Mouse (Mus musculus): ENCODE measurements around the gene Etfb. TPM values are rescaled to one million over a fixed set of nuclear protein-coding genes. Genes with fewer than 3 reads are reported as not detected.
A peak's percentile ranks its signal among the peaks of the same experiment; 100 is the strongest.

The Etfb gene
- total and polyA plus RNA-seq, 3 experiments, result 147 to 201 (median 201) TPM

GRCm38 (mm10) chr7:43466099-43466694 lies 22.3 kb downstream of the Etfb start:
- H3K9ac ChIP-seq (ENCODE audit: insufficient read depth, low read depth), result no peak overlapping the region
- H3K27me3 ChIP-seq (replicated peaks), result no peaks in the 10 kb centered on the region
- H3K9me3 ChIP-seq (replicated peaks; ENCODE audit: low read length), result no peaks in the 10 kb centered on the region
- H3K79me2 ChIP-seq (replicated peaks; ENCODE audit: control insufficient read depth, extremely low read depth, insufficient read depth, poor library complexity, severe bottlenecking), result no peaks in the 10 kb centered on the region
- peak overlapping the region; percentile 60 to 68 (median 66) for H3K4me3 ChIP-seq (replicated peaks in 1 of 3; ENCODE audit: low read depth in 2 of 3, low read length in 2 of 3, poor library complexity in 1 of 3)
- H3K27ac ChIP-seq (ENCODE audit: insufficient read depth, low read depth), result no peak overlapping the region
- in situ Hi-C loops (cut with MboI; ENCODE audit: low pct_ligation_motif_present, low pct_unique_long_range_greater_than_20kb, low sequenced_read_pairs), result loop anchor here (10.0 kb wide), 2 partner anchors 121 to 181 kb away; no protein-coding TSS in a partner anchor
- TF ChIP-seq ELF1 (IDR thresholded peaks at IDR 0.05; ENCODE audit: low read depth, low read length), result peak; percentile 19; the same call in 1 of the 2 replicates
- no peak for TF ChIP-seq CHD2 (IDR thresholded peaks at IDR 0.05; ENCODE audit: low read length)
- TF ChIP-seq SMC3 (IDR thresholded peaks at IDR 0.05; ENCODE audit: low read depth, low read length), result peak; percentile 96
- no peak for TF ChIP-seq POLR2A (IDR thresholded peaks at IDR 0.05; ENCODE audit: low read depth, low read length)
- TF ChIP-seq MAFK (IDR thresholded peaks at IDR 0.05; ENCODE audit: insufficient replicate concordance, low read length), result no peak
- no peak for TF ChIP-seq RCOR1 (conservative IDR thresholded peaks at IDR 0.05; ENCODE audit: low read depth, low read length)
- TF ChIP-seq UBTF (IDR thresholded peaks at IDR 0.05; ENCODE audit: low read depth, low read length), result no peak
- no peak for TF ChIP-seq POLR2AphosphoS2 (IDR thresholded peaks at IDR 0.05; ENCODE audit: low read depth, low read length)
- peak; percentile 42; the same call in 1 of the 2 replicates for TF ChIP-seq ZC3H11A (IDR thresholded peaks at IDR 0.05; ENCODE audit: low read depth, low read length)
- peak; percentile 49; the same call in 1 of the 2 replicates for TF ChIP-seq NELFE (IDR thresholded peaks at IDR 0.05; ENCODE audit: low read depth, low read length)
- TF ChIP-seq JUN (IDR thresholded peaks at IDR 0.05; ENCODE audit: insufficient read depth, low read depth, low read length), result no peak
- no peak for TF ChIP-seq KAT2A (IDR thresholded peaks at IDR 0.05; ENCODE audit: insufficient replicate concordance, low read length)
- no peak for TF ChIP-seq ZNF384 (IDR thresholded peaks at IDR 0.05; ENCODE audit: low read depth, low read length)
- TF ChIP-seq MAZ (IDR thresholded peaks at IDR 0.05; ENCODE audit: low read depth, low read length), result peak; percentile 90
- 0 out of 2 replicates have a peak, but pooled peaks have one; percentile 42 for TF ChIP-seq MXI1 (IDR thresholded peaks at IDR 0.05; ENCODE audit: low read depth, low read length)
- TF ChIP-seq BHLHE40 (IDR thresholded peaks at IDR 0.05; ENCODE audit: low read depth, low read length), result peak; percentile 69; the same call in 1 of the 2 replicates
- TF ChIP-seq GABPA (IDR thresholded peaks at IDR 0.05; ENCODE audit: insufficient replicate concordance, low read depth, low read length), result no peak
- TF ChIP-seq RAD21 (IDR thresholded peaks at IDR 0.05; ENCODE audit: low read depth, low read length), result peak; percentile 75
- peak; percentile 31 to 97; a peak in 2 of 4 replicates for TF ChIP-seq CTCF (conservative IDR thresholded peaks at IDR 0.05 in 1 of 2, IDR thresholded peaks at IDR 0.05 in 1 of 2; ENCODE audit: low read depth in 2 of 2, low read length in 2 of 2)
- TF ChIP-seq MAX (IDR thresholded peaks at IDR 0.05; ENCODE audit: low read length), result peak; percentile 21; the same call in 1 of the 2 replicates
- DNase-seq (ENCODE audit: extremely low read depth), result peak; percentile 76
- no peaks in the 10 kb centered on the region for H3K36me3 ChIP-seq (replicated peaks in 1 of 2; ENCODE audit: control insufficient read depth in 1 of 2, insufficient read depth in 1 of 2, low read length in 1 of 2)
- H3K4me2 ChIP-seq (ENCODE audit: insufficient read depth, low read depth, poor library complexity, severe bottlenecking), result peak overlapping the region; percentile 68
- H3K4me1 ChIP-seq (ENCODE audit: control insufficient read depth in 1 of 2, insufficient read depth in 2 of 2), result peaks cover 3 to 8% of the 10 kb centered on the region in 2 experiments; a peak in 3 of 4 replicates
- dilution Hi-C loops (cut with MboI; ENCODE audit: extremely low pct_ligation_motif_present, extremely low pct_unique_long_range_greater_than_20kb, low sequenced_read_pairs), result no loop called here

GRCm38 (mm10) chr7:43470373-43470772 lies 26.5 kb downstream of the Etfb start:
- Histone ChIP-seq H3K79me2 (replicated peaks; ENCODE audit: control insufficient read depth, extremely low read depth, insufficient read depth, poor library complexity, severe bottlenecking) (no peaks in the 10 kb centered on the region), H3K4me3 (replicated peaks in 1 of 3; ENCODE audit: low read depth in 2 of 3, low read length in 2 of 3, poor library complexity in 1 of 3) (no peak overlapping the region), H3K9me3 (replicated peaks; ENCODE audit: low read length) (no peaks in the 10 kb centered on the region), H3K4me1 (ENCODE audit: control insufficient read depth in 1 of 2, insufficient read depth in 2 of 2) (peaks cover 0 to 4% of the 10 kb centered on the region in 2 experiments; a peak in 2 of 4 replicates), H3K4me2 (ENCODE audit: insufficient read depth, low read depth, poor library complexity, severe bottlenecking) (no peak overlapping the region), H3K36me3 (replicated peaks in 1 of 2; ENCODE audit: control insufficient read depth in 1 of 2, insufficient read depth in 1 of 2, low read length in 1 of 2) (no peaks in the 10 kb centered on the region), H3K9ac (ENCODE audit: insufficient read depth, low read depth) (no peak overlapping the region), H3K27ac (ENCODE audit: insufficient read depth, low read depth) (no peak overlapping the region), H3K27me3 (replicated peaks) (no peaks in the 10 kb centered on the region)
- dilution Hi-C loops (cut with MboI; ENCODE audit: extremely low pct_ligation_motif_present, extremely low pct_unique_long_range_greater_than_20kb, low sequenced_read_pairs) (no loop called here), in situ Hi-C loops (cut with MboI; ENCODE audit: low pct_ligation_motif_present, low pct_unique_long_range_greater_than_20kb, low sequenced_read_pairs) (no loop called here)
- DNase-seq (ENCODE audit: extremely low read depth), result peak; percentile 61
- TF ChIP-seq KAT2A (IDR thresholded peaks at IDR 0.05; ENCODE audit: insufficient replicate concordance, low read length), result no peak
- TF ChIP-seq SMC3 (IDR thresholded peaks at IDR 0.05; ENCODE audit: low read depth, low read length), result peak; percentile 69
- TF ChIP-seq RAD21 (IDR thresholded peaks at IDR 0.05; ENCODE audit: low read depth, low read length), result peak; percentile 66
- TF ChIP-seq CTCF (conservative IDR thresholded peaks at IDR 0.05 in 1 of 2, IDR thresholded peaks at IDR 0.05 in 1 of 2; ENCODE audit: low read depth in 2 of 2, low read length in 2 of 2), result peak; percentile 67 to 72
- TF ChIP-seq ZC3H11A (IDR thresholded peaks at IDR 0.05; ENCODE audit: low read depth, low read length), result peak; percentile 31

Data from CH12.LX (cell line).